Mouse (Mus musculus) stomach, embryonic 14.5 days (tissue): ENCODE results near the gene Tmem238l. TPM values are rescaled to one million over a fixed set of nuclear protein-coding genes. Genes with fewer than 3 reads are reported as not detected.

Experiments used
- ATAC-seq: fragments of 200-750 bp; cut with Nextera tagmentation; 2 replicates; pipeline ENCODE4 v1.8.0; 2017; ENCODE audit warnings: low read depth, moderate TSS enrichment; ENCODE audit not compliant: insufficient number of reproducible peaks, insufficient read depth, low FRiP score
- H3K27ac ChIP-seq: fragments of 300-500 bp; sonication (generic); 2 replicates; pipeline ENCODE4 v1.5.1; 2014; ENCODE audit warnings: mild to moderate bottlenecking, low read length, moderate library complexity, mixed read lengths
- H3K27me3 ChIP-seq: fragments of 300-500 bp; sonication (generic); 2 replicates; pipeline ENCODE4 v1.6.1; 2014; ENCODE audit warnings: low read length, control low read depth, mixed read lengths; ENCODE audit not compliant: control insufficient read depth, insufficient read depth
- H3K36me3 ChIP-seq: fragments of 300-500 bp; sonication (generic); 2 replicates; pipeline ENCODE4 v1.6.1; 2014; ENCODE audit warnings: mild to moderate bottlenecking, control low read depth, low read length, moderate library complexity, mixed read lengths; ENCODE audit not compliant: control insufficient read depth, insufficient read depth
- H3K4me1 ChIP-seq: fragments of 300-500 bp; sonication (generic); 2 replicates; pipeline ENCODE4 v1.6.1; 2014; ENCODE audit warnings: low read length, control low read depth, mixed read lengths; ENCODE audit not compliant: control insufficient read depth, insufficient read depth
- H3K4me2 ChIP-seq: fragments of 300-500 bp; sonication (generic); replicated peaks from 2 replicates; pipeline ENCODE4 v1.6.1; 2014; ENCODE audit warnings: low read depth, low read length, control low read depth
- H3K4me3 ChIP-seq: fragments of 300-500 bp; sonication (generic); 2 replicates; pipeline ENCODE4 v1.5.1; 2014; ENCODE audit warnings: low read depth, low read length, control low read depth
- H3K9ac ChIP-seq: fragments of 300-500 bp; sonication (generic); replicated peaks from 2 replicates; pipeline ENCODE4 v1.6.1; 2014; ENCODE audit warnings: low read depth, mild to moderate bottlenecking, control low read depth, low read length, moderate library complexity, mixed read lengths
- H3K9me3 ChIP-seq: fragments of 300-500 bp; sonication (generic); 2 replicates; pipeline ENCODE4 v1.6.1; 2016; ENCODE audit warnings: low read depth, low read length, control low read depth; ENCODE audit not compliant: control insufficient read depth
- WGBS: fragments of 180-500 bp; shearing (Covaris S2); extraction: QIAGEN DNeasy Blood & Tissue Kit; methylation state at CpG from one replicate; pipeline ENCODE4 v1.1.7; 2014; 5-methylcytosine and 5-hydroxymethylcytosine counted together
- polyA plus RNA-seq: library from polyadenylated mRNA; unstranded; fragments of >200 nt; fragmentation: Nextera tagmentation; extraction: Ambion mirVana; gene quantifications from 2 replicates; pipeline ENCODE4 v1.2.1, GENCODE M21; 2014

Tmem238l gene
- 0.45 and 0.55 TPM in 2 replicates for polyA plus RNA-seq

GRCm38 (mm10) chr11:66956303-66956702 lies at the start of gene Tmem238l:
Tmem238l (plus strand) TSS chr11:66956638.
- WGBS = 73% methylated on average over 9 of the region's 9 CpGs
- H3K9ac ChIP-seq = no peak within 1 kb of the TSS
- no peaks in the 10 kb centered on the region for H3K27me3 ChIP-seq
- no peak within 1 kb of the TSS for H3K4me3 ChIP-seq
- ATAC-seq = no peak
- no peak within 1 kb of the TSS for H3K27ac ChIP-seq
- H3K36me3 ChIP-seq = no peaks in the 10 kb centered on the region
- H3K4me2 ChIP-seq = no peak within 1 kb of the TSS
- H3K9me3 ChIP-seq = no peaks in the 10 kb centered on the region
- H3K4me1 ChIP-seq = no peaks in the 10 kb centered on the region

GRCm38 (mm10) chr11:66911811-66912210 lies 44.6 kb upstream of the Tmem238l start, which contains the start of gene Pirt:
Pirt (plus strand) TSS chr11:66911981.
- no peaks in the 10 kb centered on the region for H3K36me3 ChIP-seq
- 0 out of 2 replicates have a peak, but pooled peaks cover 4% of the 10 kb centered on the region for H3K4me1 ChIP-seq
- no peak within 1 kb of the TSS for H3K27ac ChIP-seq
- no peak within 1 kb of the TSS; the same call in 1 of the 2 replicates for H3K4me2 ChIP-seq
- 29% methylated on average over 10 of the region's 10 CpGs for WGBS
- H3K9me3 ChIP-seq = no peaks in the 10 kb centered on the region
- no peak for ATAC-seq
- H3K9ac ChIP-seq = no peak within 1 kb of the TSS
- H3K4me3 ChIP-seq = no peak within 1 kb of the TSS
- no peaks in the 10 kb centered on the region for H3K27me3 ChIP-seq

GRCm38 (mm10) chr11:66912531-66913458 lies 43.6 kb upstream of the Tmem238l start:
- no peak overlapping the region for H3K9ac ChIP-seq
- no peak overlapping the region; the same call in 1 of the 2 replicates for H3K4me2 ChIP-seq
- H3K4me3 ChIP-seq = no peak overlapping the region
- 0 out of 2 replicates have a peak, but pooled peaks cover 4% of the 10 kb centered on the region for H3K4me1 ChIP-seq
- ATAC-seq = peak; percentile 73
- H3K36me3 ChIP-seq = no peaks in the 10 kb centered on the region
- no peaks in the 10 kb centered on the region for H3K27me3 ChIP-seq
- H3K9me3 ChIP-seq = no peaks in the 10 kb centered on the region
- WGBS = 45% methylated on average over 17 of the region's 17 CpGs
- H3K27ac ChIP-seq = no peak overlapping the region

GRCm38 (mm10) chr11:66914249-66914648 lies 42.2 kb upstream of the Tmem238l start:
- Histone ChIP-seq H3K36me3 (no peaks in the 10 kb centered on the region), H3K4me3 (no peak overlapping the region), H3K27me3 (no peaks in the 10 kb centered on the region), H3K9ac (no peak overlapping the region), H3K4me1 (0 out of 2 replicates have a peak, but pooled peaks cover 4% of the 10 kb centered on the region), H3K27ac (no peak overlapping the region), H3K4me2 (no peak overlapping the region), H3K9me3 (no peaks in the 10 kb centered on the region)
- no peak for ATAC-seq
- 27% methylated on average over 3 of the region's 3 CpGs for WGBS

- WGBS = 67% methylated on average over 2 of the region's 2 CpGs
- no peak overlapping the region for H3K4me2 ChIP-seq
- ATAC-seq = no peak
- H3K9me3 ChIP-seq = no peaks in the 10 kb centered on the region
- no peak overlapping the region for H3K27ac ChIP-seq
- H3K4me1 ChIP-seq = no peaks in the 10 kb centered on the region
- H3K9ac ChIP-seq = no peak overlapping the region
- H3K27me3 ChIP-seq = no peaks in the 10 kb centered on the region
- no peak overlapping the region for H3K4me3 ChIP-seq
- no peaks in the 10 kb centered on the region for H3K36me3 ChIP-seq
These were observed 36.4 kb upstream of the Tmem238l start for GRCm38 (mm10) chr11:66920012-66920411.

GRCm38 (mm10) chr11:66924095-66924823 lies 32.2 kb upstream of the Tmem238l start:
- Histone ChIP-seq H3K9me3 (no peaks in the 10 kb centered on the region), H3K27me3 (no peaks in the 10 kb centered on the region), H3K9ac (no peak overlapping the region), H3K36me3 (no peaks in the 10 kb centered on the region), H3K4me1 (no peaks in the 10 kb centered on the region), H3K27ac (no peak overlapping the region), H3K4me2 (no peak overlapping the region), H3K4me3 (no peak overlapping the region)
- 73% methylated on average over 11 of the region's 11 CpGs for WGBS
- ATAC-seq = no peak

- H3K4me1 ChIP-seq = no peaks in the 10 kb centered on the region
- H3K27me3 ChIP-seq = no peaks in the 10 kb centered on the region
- ATAC-seq = no peak
- no peaks in the 10 kb centered on the region for H3K9me3 ChIP-seq
- H3K4me2 ChIP-seq = no peak overlapping the region
- no peak overlapping the region for H3K9ac ChIP-seq
- no peaks in the 10 kb centered on the region for H3K36me3 ChIP-seq
- H3K4me3 ChIP-seq = no peak overlapping the region
- H3K27ac ChIP-seq = no peak overlapping the region
- 75% methylated on average over 3 of the region's 3 CpGs for whole genome bisulfite sequencing
These were observed 28.1 kb upstream of the Tmem238l start for GRCm38 (mm10) chr11:66928311-66928710.

GRCm38 (mm10) chr11:66932827-66933599 lies 23.4 kb upstream of the Tmem238l start:
- Histone ChIP-seq H3K27ac (no peak overlapping the region), H3K4me2 (no peak overlapping the region), H3K9ac (no peak overlapping the region), H3K36me3 (no peaks in the 10 kb centered on the region), H3K27me3 (no peaks in the 10 kb centered on the region), H3K9me3 (no peaks in the 10 kb centered on the region), H3K4me1 (no peaks in the 10 kb centered on the region), H3K4me3 (no peak overlapping the region)
- WGBS = 75% methylated on average over 9 of the region's 9 CpGs
- no peak for ATAC-seq
